Mouse (Mus musculus) macrophage (primary cell): ENCODE data around the gene Krtap19-2. TPM values are rescaled to one million over a fixed set of nuclear protein-coding genes. Genes with fewer than 3 reads are reported as not detected.

Experiments
- polyA plus RNA-seq: library from polyadenylated mRNA; stranded (reverse); fragments of 250-400 nt; gene quantifications from 3 replicates; pipeline ENCODE4 v1.2.4, GENCODE M21; 2018; ENCODE audit warnings: inconsistent platforms

Gene Krtap19-2
- polyA plus RNA-seq, 1 experiment from 2014 or later = not detected

Other genes starting within 250 kb of the Krtap19-2 start
- gene 2310079G19Rik, start 246.6 kb downstream of the Krtap19-2 start, polyA plus RNA-seq = not detected in 3 replicates
- not detected in 3 replicates for gene Krtap26-1, start 226.5 kb downstream of the Krtap19-2 start, polyA plus RNA-seq
- not detected in 3 replicates for gene Krtap27-1, start 202.6 kb downstream of the Krtap19-2 start, polyA plus RNA-seq
- gene 2310061N02Rik, start 166.3 kb downstream of the Krtap19-2 start, polyA plus RNA-seq = not detected in 3 replicates
- not detected in 3 replicates for gene Krtap13-1, start 145.4 kb downstream of the Krtap19-2 start, polyA plus RNA-seq
- gene Krtap13, start 122.6 kb downstream of the Krtap19-2 start, polyA plus RNA-seq = not detected in 3 replicates
- gene 2310034C09Rik, start 115.4 kb downstream of the Krtap19-2 start, polyA plus RNA-seq = not detected in 3 replicates
- gene 2310057N15Rik, start 100.1 kb downstream of the Krtap19-2 start, polyA plus RNA-seq = not detected in 3 replicates
- not detected in 3 replicates for gene Gm5965, start 96.4 kb downstream of the Krtap19-2 start, polyA plus RNA-seq
- gene Gm20741, start 62.0 kb downstream of the Krtap19-2 start, polyA plus RNA-seq = not detected in 3 replicates
- not detected in 3 replicates for gene Krtap15, start 54.1 kb downstream of the Krtap19-2 start, polyA plus RNA-seq
- not detected in 3 replicates for gene Krtap14, start 48.1 kb downstream of the Krtap19-2 start, polyA plus RNA-seq
- not detected in 3 replicates for gene Krtap19-1, start 4.9 kb downstream of the Krtap19-2 start, polyA plus RNA-seq
- not detected in 3 replicates for gene Krtap19-3, start 3.8 kb upstream of the Krtap19-2 start, polyA plus RNA-seq
- gene Krtap19-4, start 10.8 kb upstream of the Krtap19-2 start, polyA plus RNA-seq = not detected in 3 replicates
- gene Krtap19-5, start 22.2 kb upstream of the Krtap19-2 start, polyA plus RNA-seq = not detected in 3 replicates
- not detected in 3 replicates for gene Krtap19-9b, start 58.0 kb upstream of the Krtap19-2 start, polyA plus RNA-seq
- gene Krtap16-3, start 88.6 kb upstream of the Krtap19-2 start, polyA plus RNA-seq = not detected in 3 replicates
- gene Krtap22-2, start 136.5 kb upstream of the Krtap19-2 start, polyA plus RNA-seq = not detected in 3 replicates
- not detected in 3 replicates for gene Gm10229, start 141.0 kb upstream of the Krtap19-2 start, polyA plus RNA-seq
- not detected in 3 replicates for gene Krtap6-1, start 157.4 kb upstream of the Krtap19-2 start, polyA plus RNA-seq
- not detected in 3 replicates for gene Gm10228, start 167.2 kb upstream of the Krtap19-2 start, polyA plus RNA-seq
- gene Krtap6-5, start 173.6 kb upstream of the Krtap19-2 start, polyA plus RNA-seq = not detected in 3 replicates
- gene 1110025L11Rik, start 189.7 kb upstream of the Krtap19-2 start, polyA plus RNA-seq = not detected in 3 replicates
- gene Krtap6-3, start 209.7 kb upstream of the Krtap19-2 start, polyA plus RNA-seq = not detected in 3 replicates